Mouse (Mus musculus): ENCODE results near the gene Nlrp1b.

DNA sequence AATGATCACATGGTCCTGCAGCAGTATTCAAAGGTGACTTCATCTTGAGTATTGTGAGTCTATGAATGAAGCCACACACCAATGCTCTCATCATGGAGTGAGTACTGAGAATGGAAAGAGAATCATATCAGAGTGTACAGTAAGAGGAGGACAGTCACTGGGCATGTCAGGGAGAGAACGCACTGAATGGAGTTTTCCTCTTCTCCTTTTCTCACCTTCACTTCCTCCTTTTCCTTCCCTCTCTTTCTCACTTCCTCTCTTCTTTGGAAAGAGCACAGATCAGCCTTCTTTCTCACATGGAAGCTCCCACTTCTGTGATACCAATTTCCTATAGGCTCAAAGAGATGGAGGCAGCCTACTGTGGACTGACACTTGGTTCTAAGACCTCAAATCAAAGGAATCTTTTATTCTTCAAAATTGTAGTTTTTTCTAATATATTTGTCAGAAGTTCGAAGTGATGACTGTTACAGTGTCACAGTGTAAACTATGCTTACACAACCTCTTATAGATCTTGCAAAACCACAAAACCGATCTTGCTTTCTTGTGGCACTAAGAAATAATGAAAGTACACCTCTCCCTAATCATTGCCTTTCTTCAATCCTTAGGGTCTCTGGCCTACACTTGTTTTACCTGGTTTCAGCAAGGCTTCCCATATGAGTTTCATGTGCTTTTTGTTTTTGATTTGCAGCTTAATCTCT, 70.9 kb downstream of the Nlrp1b start:
- TF ChIP-seq GATA1 (IDR thresholded peaks at IDR 0.05; ENCODE audit: low read length) (no peak), TAL1 (IDR thresholded peaks at IDR 0.05; ENCODE audit: low read length) (no peak)
